Mouse (Mus musculus): ENCODE data around the gene Gm8251.

- no peak for TF ChIP-seq CTCF (IDR thresholded peaks at IDR 0.05; ENCODE audit: low read depth)
- TF ChIP-seq EP300 (optimal IDR thresholded peaks at IDR 0.05) = no peak
Observed at GRCm38 (mm10) chr1:44063439-44063838, 1.7 kb upstream of the Gm8251 start.

Measured in stomach, postnatal 0 days (tissue).